ENCODE assay signal across 35 mouse cellular contexts in genomic region chr8:86740899-86741298, GRCm38 (mm10). TPM values are rescaled to one million over a fixed set of nuclear protein-coding genes. Genes with fewer than 3 reads are reported as not detected.
"Had no signal": no experiment of that assay in that cellular context is flagged by ENCODE, and none has a peak within 500 bp of the region (broad histone marks: within the 10 kb centered on the region; RNA-seq: fewer than 3 reads in every experiment).

No protein-coding gene starts in this region.

- H3K27ac ChIP-seq: heart, embryonic 13.5 days; heart, embryonic 15.5 days; hindbrain, embryonic 10.5 days; hindbrain, embryonic 12.5 days; hindbrain, embryonic 13.5 days; hindbrain, embryonic 14.5 days; hindbrain, embryonic 15.5 days; hindbrain, postnatal 0 days; intestine, embryonic 15.5 days; kidney, postnatal 0 days; layer of hippocampus, adult 2 months; left cerebral cortex, adult 2 months had no signal

- ATAC-seq: hindbrain, embryonic 16.5 days; hindbrain, postnatal 0 days; inflammation-experienced regulatory T-cells, adult 6 months; intestine, embryonic 15.5 days; intestine, embryonic 16.5 days; intestine, postnatal 0 days had no signal

- H3K4me3 ChIP-seq: heart, embryonic 12.5 days; heart, embryonic 13.5 days; heart, embryonic 15.5 days; hindbrain, embryonic 10.5 days; hindbrain, embryonic 12.5 days; hindbrain, embryonic 13.5 days; hindbrain, embryonic 15.5 days; intestine, embryonic 15.5 days; layer of hippocampus, adult 2 months; left cerebral cortex, adult 2 months had no signal

- H3K27me3 ChIP-seq: heart, embryonic 12.5 days; heart, embryonic 13.5 days; heart, embryonic 15.5 days; hindbrain, embryonic 12.5 days; hindbrain, embryonic 13.5 days; hindbrain, embryonic 15.5 days; intestine, embryonic 15.5 days had no signal

- H3K9ac ChIP-seq: heart, embryonic 12.5 days; heart, embryonic 13.5 days; heart, embryonic 15.5 days; hindbrain, embryonic 12.5 days; hindbrain, embryonic 13.5 days; hindbrain, embryonic 14.5 days; hindbrain, embryonic 15.5 days; intestine, embryonic 15.5 days had no signal

- H3K9me3 ChIP-seq: heart, embryonic 12.5 days; heart, embryonic 13.5 days; heart, embryonic 15.5 days; hindbrain, embryonic 10.5 days; hindbrain, embryonic 12.5 days; hindbrain, embryonic 13.5 days; hindbrain, embryonic 15.5 days; intestine, embryonic 15.5 days had no signal

- H3K36me3 ChIP-seq: heart, embryonic 12.5 days; heart, embryonic 13.5 days; heart, embryonic 15.5 days; hindbrain, embryonic 12.5 days; hindbrain, embryonic 13.5 days; hindbrain, embryonic 15.5 days; intestine, embryonic 15.5 days had no signal

- H3K4me2 ChIP-seq: heart, embryonic 11.5 days; heart, embryonic 12.5 days; heart, embryonic 13.5 days; heart, embryonic 15.5 days; hindbrain, embryonic 12.5 days; hindbrain, embryonic 13.5 days; hindbrain, embryonic 14.5 days; hindbrain, embryonic 15.5 days; intestine, embryonic 15.5 days had no signal

- DNase-seq: heart, postnatal 10 days; heart, postnatal 14 days; heart, postnatal 36 days; heart, postnatal 4 days; kidney, adult 11 months; kidney, adult 18-20 months; kidney, adult 2 months; kidney, adult 8-10 months; kidney, adult 9 months; kidney, postnatal 10 days; kidney, postnatal 14 days; kidney, postnatal 25 days; kidney, postnatal 36 days; kidney, postnatal 4 days; layer of hippocampus, adult 9-11 months; layer of hippocampus, postnatal 36 days had no signal

RNA-seq across cellular contexts. Expression of gene Gm10638, which starts 4.6 kb away (rescaled TPM):
- total RNA-seq: hematopoietic stem cell, adult 5-6 weeks; hindbrain, postnatal 0 days had no signal
